Mouse (Mus musculus) small intestine, adult 2 months (tissue): ENCODE measurements around the gene Spata16.

Source experiments
- CTCF ChIP-seq: fragments of 200-500 bp; IDR thresholded peaks from 2 replicates; pipeline ENCODE4 v1.5.1; 2012; ENCODE audit warnings: low read depth, mild to moderate bottlenecking, control low read depth, inconsistent platforms, low read length, moderate library complexity, mixed read lengths; ENCODE audit not compliant: insufficient replicate concordance, insufficient read length; ENCODE audit errors: extremely low read depth
- POLR2A ChIP-seq: fragments of 200-500 bp; IDR thresholded peaks from 2 replicates; pipeline ENCODE4 v1.6.1; 2012; ENCODE audit warnings: low read depth, mild to moderate bottlenecking, control low read depth, inconsistent platforms, low read length, moderate library complexity

GRCm38 (mm10) chr3:26983749-26984148 lies 346.3 kb downstream of the Spata16 start:
- TF ChIP-seq CTCF (no peak), POLR2A (no peak)
